Mouse (Mus musculus) limb, embryonic 14.5 days (tissue): Measurements from ENCODE around the gene Ssr4. TPM values are rescaled to one million over a fixed set of nuclear protein-coding genes. Genes with fewer than 3 reads are reported as not detected.

Experiments used
- ATAC-seq: fragments of 200-750 bp; cut with Nextera tagmentation; 2 replicates; pipeline ENCODE4 v1.8.0; 2017; ENCODE audit warnings: low read depth, moderate number of reproducible peaks, moderate TSS enrichment; ENCODE audit not compliant: low FRiP score
- DNase-seq: peaks from one replicate; pipeline ENCODE4 v3.0.0-alpha.2; 2015; ENCODE audit warnings: low spot score
- H3K27ac ChIP-seq: fragments of 300-500 bp; sonication (generic); replicated peaks from 2 replicates; pipeline ENCODE4 v1.5.1; 2014; ENCODE audit warnings: low read depth, mild to moderate bottlenecking, low read length, moderate library complexity, mixed read lengths
- H3K27me3 ChIP-seq: fragments of 300-500 bp; sonication (generic); 2 replicates; pipeline ENCODE4 v1.6.1; 2014; ENCODE audit warnings: low read length, mixed read lengths; ENCODE audit not compliant: control insufficient read depth, insufficient read depth
- H3K36me3 ChIP-seq: fragments of 300-500 bp; sonication (generic); 2 replicates; pipeline ENCODE4 v1.6.1; 2014; ENCODE audit warnings: mild to moderate bottlenecking, low read length, moderate library complexity, mixed read lengths; ENCODE audit not compliant: control insufficient read depth, insufficient read depth
- H3K4me1 ChIP-seq: fragments of 300-500 bp; sonication (generic); 2 replicates; pipeline ENCODE4 v1.6.1; 2014; ENCODE audit warnings: antibody characterized with exemption, low read length, mixed read lengths; ENCODE audit not compliant: control insufficient read depth, insufficient read depth
- H3K4me2 ChIP-seq: fragments of 300-500 bp; sonication (generic); replicated peaks from 2 replicates; pipeline ENCODE4 v1.6.1; 2014; ENCODE audit warnings: low read depth, mild to moderate bottlenecking, low read length, moderate library complexity; ENCODE audit not compliant: severe bottlenecking
- H3K4me3 ChIP-seq: fragments of 300-500 bp; sonication (generic); replicated peaks from 2 replicates; pipeline ENCODE4 v1.5.1; 2014; ENCODE audit warnings: low read length
- H3K9ac ChIP-seq: fragments of 300-500 bp; sonication (generic); 2 replicates; pipeline ENCODE4 v1.6.1; 2014; ENCODE audit warnings: mild to moderate bottlenecking, low read depth, low read length, moderate library complexity; ENCODE audit not compliant: severe bottlenecking
- H3K9me3 ChIP-seq: fragments of 300-500 bp; sonication (generic); 2 replicates; pipeline ENCODE4 v1.6.1; 2016; ENCODE audit warnings: low read length; ENCODE audit not compliant: control insufficient read depth
- POLR2A ChIP-seq: fragments of 200-500 bp; IDR thresholded peaks from 2 replicates; pipeline ENCODE4 v1.8.0; 2012; ENCODE audit warnings: inconsistent platforms, mild to moderate bottlenecking, moderate library complexity, borderline replicate concordance; ENCODE audit not compliant: insufficient read depth, insufficient read length; ENCODE audit errors: extremely low read depth
- WGBS: fragments of 180-500 bp; shearing (Covaris S2); extraction: QIAGEN DNeasy Blood & Tissue Kit; methylation state at CpG from one replicate; pipeline ENCODE4 v1.1.7; 2014; 5-methylcytosine and 5-hydroxymethylcytosine counted together
- polyA plus RNA-seq, 2 experiments: library from polyadenylated mRNA; depleted of rRNA in 1 of 2; stranded (reverse) in 1 of 2; unstranded in 1 of 2; fragments of >200 nt; fragmentation: Nextera tagmentation in 1 of 2; extraction: Ambion mirVana in 1 of 2; gene quantifications; 2 replicates each; pipeline versions ENCODE4 v1.2.1 to v1.2.3; 2012 to 2014

Gene Ssr4
- polyA plus RNA-seq, 2 experiments, result 284 to 292 TPM

DNA sequence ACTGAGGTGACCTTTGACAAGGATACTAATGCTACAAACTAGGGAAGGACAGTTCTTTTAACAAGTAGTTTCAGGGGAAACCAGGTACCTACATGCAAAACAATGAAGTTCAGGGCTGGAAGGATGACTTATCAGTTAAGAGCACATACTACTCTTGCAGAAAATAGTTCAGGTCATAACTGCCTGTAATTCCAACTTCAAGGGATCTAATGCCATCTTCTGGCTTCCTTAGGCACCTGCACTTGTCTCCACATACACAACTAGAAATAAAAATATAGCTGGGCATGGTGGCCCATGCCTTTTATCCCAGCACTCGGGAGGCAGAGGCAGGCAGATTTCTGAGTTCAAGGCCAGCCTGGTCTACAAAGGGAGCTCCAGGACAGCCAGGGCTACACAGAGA, 37.9 kb upstream of the Ssr4 start:
- H3K4me2 ChIP-seq, result no peak overlapping the region
- H3K36me3 ChIP-seq, result no peaks in the 10 kb centered on the region
- DNase-seq (no peak), ATAC-seq (no peak)
- no peak overlapping the region for H3K4me3 ChIP-seq
- H3K9ac ChIP-seq, result no peak overlapping the region
- WGBS, result 90% methylated on average over 1 of the region's 1 CpGs
- no peaks in the 10 kb centered on the region for H3K9me3 ChIP-seq
- no peaks in the 10 kb centered on the region for H3K4me1 ChIP-seq
- no peaks in the 10 kb centered on the region for H3K27me3 ChIP-seq
- H3K27ac ChIP-seq, result no peak overlapping the region
- TF ChIP-seq POLR2A, result no peak

DNA sequence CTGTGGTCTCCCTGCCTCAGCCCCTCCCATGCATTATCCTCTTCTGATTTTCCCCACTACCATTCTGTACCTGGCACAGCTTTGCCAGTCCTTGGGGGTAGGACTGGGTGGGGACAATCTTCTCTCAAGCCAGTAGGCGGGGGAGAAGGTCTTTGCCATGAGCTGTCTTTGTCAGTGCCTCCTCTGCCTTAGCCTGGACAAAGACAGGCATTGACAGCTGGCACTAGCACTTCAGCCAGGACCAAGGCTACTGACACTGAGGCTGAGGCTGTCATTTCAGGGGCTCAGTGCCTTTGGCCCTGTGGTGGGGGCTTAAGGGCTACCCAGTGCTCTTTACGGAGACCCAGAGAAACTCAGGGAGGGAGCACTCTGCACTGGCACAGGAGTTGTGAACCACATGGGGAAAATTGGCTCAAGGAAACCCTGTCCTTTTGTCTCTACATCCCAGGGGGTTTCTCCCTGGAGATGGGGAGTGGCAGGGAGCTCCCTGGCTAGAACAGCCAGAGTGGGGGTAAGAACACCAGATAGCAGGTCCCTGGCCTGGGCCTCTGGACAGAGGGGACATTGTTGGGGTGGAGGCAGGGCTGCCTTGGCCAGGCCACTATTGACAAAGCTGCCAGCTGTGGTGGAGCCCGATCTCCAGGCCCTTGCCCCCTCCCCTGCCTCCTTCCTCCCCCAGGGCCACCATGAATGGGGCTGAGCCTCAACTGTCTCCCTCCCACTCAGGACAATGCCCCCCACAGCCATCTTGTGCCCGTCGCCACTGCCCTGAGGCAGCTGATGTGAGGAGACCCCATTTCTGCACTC, 30.3 kb upstream of the Ssr4 start, which contains the start of gene Plxnb3:
Gene Plxnb3 (plus strand): TSS at position 757 of the 807 bp plus-strand sequence.
- no peaks in the 10 kb centered on the region for H3K9me3 ChIP-seq
- H3K4me3 ChIP-seq, result no peak within 1 kb of the TSS
- H3K4me1 ChIP-seq, result no peaks in the 10 kb centered on the region
- no peak for TF ChIP-seq POLR2A
- no peak within 1 kb of the TSS for H3K4me2 ChIP-seq
- no peaks in the 10 kb centered on the region for H3K36me3 ChIP-seq
- DNase-seq, result no peak
- H3K9ac ChIP-seq, result no peak within 1 kb of the TSS
- no peaks in the 10 kb centered on the region for H3K27me3 ChIP-seq
- WGBS, result 79% methylated on average over 5 of the region's 5 CpGs
- no peak for ATAC-seq
- H3K27ac ChIP-seq, result no peak within 1 kb of the TSS

DNA sequence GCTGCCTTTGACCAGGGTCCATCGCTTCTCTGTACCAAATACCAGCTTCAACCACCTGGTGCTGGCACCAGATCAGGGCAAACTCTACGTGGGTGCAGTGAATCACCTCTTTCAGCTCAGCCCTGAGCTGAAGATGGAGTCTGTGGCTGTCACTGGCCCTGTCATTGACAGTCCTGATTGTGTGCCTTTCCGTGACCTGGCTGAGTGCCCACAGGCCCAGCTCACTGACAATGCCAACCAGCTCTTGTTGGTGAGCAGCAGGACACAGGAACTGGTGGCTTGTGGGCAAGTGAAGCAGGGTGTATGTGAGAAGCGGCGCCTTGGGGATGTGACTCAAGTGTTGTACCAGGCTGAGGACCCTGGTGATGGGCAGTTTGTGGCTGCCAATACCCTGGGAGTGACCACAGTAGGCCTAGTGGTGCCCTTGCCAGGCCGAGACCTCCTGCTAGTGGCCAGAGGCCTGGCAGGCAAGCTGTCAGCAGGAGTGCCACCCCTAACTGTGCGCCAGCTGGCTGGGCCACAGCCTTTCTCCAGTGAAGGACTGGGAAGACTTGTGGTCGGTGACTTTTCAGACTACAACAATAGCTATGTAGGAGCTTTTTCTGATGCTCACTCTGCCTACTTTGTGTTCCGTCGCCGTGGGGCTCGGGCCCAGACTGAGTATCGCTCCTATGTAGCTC, 28.1 kb upstream of the Ssr4 start:
- Histone ChIP-seq H3K4me1 (no peaks in the 10 kb centered on the region), H3K27me3 (no peaks in the 10 kb centered on the region), H3K9me3 (no peaks in the 10 kb centered on the region), H3K9ac (no peak overlapping the region), H3K36me3 (no peaks in the 10 kb centered on the region), H3K27ac (no peak overlapping the region), H3K4me3 (no peak overlapping the region), H3K4me2 (no peak overlapping the region)
- no peak for TF ChIP-seq POLR2A
- DNase-seq (no peak), ATAC-seq (no peak)
- WGBS, result 86% methylated on average over 13 of the region's 13 CpGs

DNA sequence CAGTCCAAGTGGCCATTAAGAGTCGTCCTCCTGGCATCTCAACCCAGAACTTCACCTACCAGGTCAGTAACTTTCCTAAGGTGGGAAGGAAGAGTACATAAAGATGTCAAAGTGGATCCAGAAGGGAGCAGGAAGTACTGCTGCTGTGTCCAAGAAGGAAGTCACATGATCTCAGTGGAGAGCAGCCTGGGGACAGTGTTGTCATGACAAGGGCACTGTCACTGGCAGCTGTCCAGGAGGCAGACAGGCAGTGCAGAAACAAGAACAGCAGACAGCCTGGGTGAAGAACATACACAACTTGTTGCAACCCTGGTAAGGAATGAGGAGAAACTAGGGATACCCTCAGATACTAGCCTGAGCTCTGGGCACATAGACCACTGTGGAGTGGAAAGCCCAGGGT, 21.5 kb upstream of the Ssr4 start:
- 43% methylated on average over 1 of the region's 1 CpGs for WGBS
- no peak for TF ChIP-seq POLR2A
- H3K27me3 ChIP-seq, result no peaks in the 10 kb centered on the region

DNA sequence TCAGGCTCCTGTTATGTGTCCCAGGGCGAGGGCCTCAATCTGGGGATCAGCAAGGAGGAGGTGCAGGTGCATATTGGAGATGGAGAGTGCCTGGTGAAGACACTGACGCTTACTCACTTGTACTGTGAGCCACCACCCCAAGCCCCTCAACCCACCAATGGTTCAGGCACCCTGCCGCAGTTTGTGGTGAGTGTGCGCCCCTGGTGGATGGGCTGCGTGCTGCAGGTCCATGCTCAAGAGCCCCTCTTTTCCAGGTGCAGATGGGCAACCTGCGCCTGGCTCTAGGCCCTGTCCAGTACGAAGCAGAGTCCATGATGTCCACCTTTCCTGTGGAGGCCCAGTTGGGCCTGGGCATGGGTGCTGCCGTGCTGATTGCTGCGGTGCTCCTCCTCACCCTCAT, 19.6 kb upstream of the Ssr4 start:
- Histone ChIP-seq H3K9ac (no peak overlapping the region), H3K27ac (no peak overlapping the region), H3K9me3 (no peaks in the 10 kb centered on the region), H3K4me3 (no peak overlapping the region), H3K36me3 (no peaks in the 10 kb centered on the region), H3K4me2 (no peak overlapping the region), H3K4me1 (no peaks in the 10 kb centered on the region), H3K27me3 (no peaks in the 10 kb centered on the region)
- DNase-seq, result no peak
- no peak for TF ChIP-seq POLR2A
- 56% methylated on average over 9 of the region's 9 CpGs for WGBS
- no peak for ATAC-seq

More for the DNA sequence above, 21.5 kb upstream of the Ssr4 start:
- no peaks in the 10 kb centered on the region for H3K9me3 ChIP-seq
- H3K4me3 ChIP-seq, result no peak overlapping the region
- no peaks in the 10 kb centered on the region for H3K4me1 ChIP-seq
- no peak overlapping the region for H3K9ac ChIP-seq
- H3K36me3 ChIP-seq, result no peaks in the 10 kb centered on the region
- DNase-seq, result no peak
- no peak for ATAC-seq
- H3K27ac ChIP-seq, result no peak overlapping the region
- H3K4me2 ChIP-seq, result no peak overlapping the region
